Mouse (Mus musculus): ENCODE results near the gene Hist1h4c.

GRCm38 (mm10) chr13:23682623-23682946 is 15.7 kb downstream of the Hist1h4c start:
- TF ChIP-seq CTCF (IDR thresholded peaks at IDR 0.05; ENCODE audit: control insufficient read depth, insufficient read depth, insufficient replicate concordance, low read depth, low read length) = no peak
- TF ChIP-seq POLR2A (IDR thresholded peaks at IDR 0.05; ENCODE audit: control insufficient read depth, low read depth, low read length) = no peak

All from testis, adult 2 months (tissue).